Mouse (Mus musculus): ENCODE data around the gene Sdhaf3. TPM values are rescaled to one million over a fixed set of nuclear protein-coding genes. Genes with fewer than 3 reads are reported as not detected.

Sdhaf3 gene
- 2.2 TPM for polyA plus RNA-seq (2014; fragmentation: Illumina TruSeq; extraction: RNeasy Lipid Tissue Mini Kit (QIAGEN cat#74804); ENCODE audit: insufficient read depth, low read depth, low replicate concordance)

GRCm38 (mm10) chr6:6955764-6956561 lies at the start of gene Sdhaf3:
Sdhaf3 (plus strand) TSS chr6:6956004.

Other genes with a start within 250 kb of the Sdhaf3 start
- gene Dlx6, start 92.7 kb upstream of the Sdhaf3 start, polyA plus RNA-seq (2014; fragmentation: Illumina TruSeq; extraction: RNeasy Lipid Tissue Mini Kit (QIAGEN cat#74804); ENCODE audit: insufficient read depth, low read depth, low replicate concordance): not detected
- gene Dlx5, start 73.9 kb upstream of the Sdhaf3 start, polyA plus RNA-seq (2014; fragmentation: Illumina TruSeq; extraction: RNeasy Lipid Tissue Mini Kit (QIAGEN cat#74804); ENCODE audit: insufficient read depth, low read depth, low replicate concordance): not detected

Data from lung, adult 10 weeks (tissue).